Mouse (Mus musculus) bone marrow macrophage, adult 2 months (primary cell): ENCODE results near the gene Lpgat1.

Experiments
- CTCF ChIP-seq: IDR thresholded peaks from 2 replicates; pipeline ENCODE4 v1.5.1; 2012; ENCODE audit warnings: low read depth, mild to moderate bottlenecking, low read length, moderate library complexity
- POLR2A ChIP-seq: IDR thresholded peaks from 2 replicates; pipeline ENCODE4 v1.6.1; 2012; ENCODE audit warnings: mild to moderate bottlenecking, low read depth, low read length, borderline replicate concordance

DNA sequence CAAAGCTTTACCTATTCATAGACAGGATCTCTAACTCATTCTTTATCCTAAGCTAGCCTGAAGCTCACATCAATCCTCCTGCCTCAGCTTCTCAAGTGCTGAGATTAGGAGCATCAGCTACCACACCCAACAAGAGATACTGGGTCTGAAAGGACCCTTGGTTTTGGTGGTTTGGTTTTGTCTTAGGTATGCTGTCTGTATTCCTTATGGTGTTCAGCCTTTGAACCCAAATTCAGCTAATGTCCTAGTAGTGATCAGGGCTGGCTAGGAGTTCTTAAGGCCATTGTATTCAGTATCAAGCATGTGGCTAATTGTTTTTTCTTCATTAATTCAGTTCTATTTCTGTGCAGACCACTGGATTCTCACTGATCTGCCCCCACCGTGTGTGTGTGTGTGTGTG, 493 bp upstream of the Lpgat1 start:
- TF ChIP-seq POLR2A (no peak), CTCF (no peak)
